Comparison of ENCODE assay signal across 9 mouse cellular contexts in the genomic region with DNA sequence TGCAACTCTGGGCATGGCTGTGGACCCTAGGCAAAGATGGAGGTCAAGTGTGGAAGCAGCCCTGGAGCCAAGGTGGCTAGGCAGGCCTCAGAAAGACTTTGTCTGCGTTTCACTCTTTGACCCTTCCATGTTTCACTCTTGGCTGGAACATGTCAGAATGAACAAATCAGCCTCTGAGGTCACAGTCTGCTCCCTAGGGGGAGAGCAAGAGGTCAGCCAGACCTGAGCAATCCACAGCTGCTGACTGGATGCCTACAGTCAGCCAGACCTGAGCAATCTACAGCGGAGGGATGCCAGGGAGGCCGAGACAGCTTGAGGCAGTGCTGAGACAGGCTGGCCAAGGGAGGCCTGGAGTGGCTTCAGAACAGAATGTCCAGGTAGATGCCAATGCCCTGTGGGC. TPM values are rescaled to one million over a fixed set of nuclear protein-coding genes. Genes with fewer than 3 reads are reported as not detected.
DNase-seq lines count a peak whose midpoint lies in the region; ATAC-seq lines count a peak whose summit lies in the region.
"Had no signal": no experiment of that assay in that cellular context is flagged by ENCODE, and none has a peak within 500 bp of the region (broad histone marks: within the 10 kb centered on the region; RNA-seq: fewer than 3 reads in every experiment).

No protein-coding gene starts in this region.

- H3K4me2 ChIP-seq in heart, embryonic 11.5 days, result no peak overlapping the region
- no peak overlapping the region for H3K4me2 ChIP-seq in liver, embryonic 13.5 days

- H3K36me3 ChIP-seq in heart, embryonic 11.5 days (ENCODE audit: control insufficient read depth, insufficient read depth, low read length), result no peaks in the 10 kb centered on the region
- no peaks in the 10 kb centered on the region for H3K36me3 ChIP-seq in liver, embryonic 13.5 days

- no peak overlapping the region for H3K9ac ChIP-seq in heart, embryonic 11.5 days (ENCODE audit: low read depth, low read length)
- H3K9ac ChIP-seq in liver, embryonic 13.5 days, result no peak overlapping the region

- H3K4me1 ChIP-seq in heart, embryonic 11.5 days (ENCODE audit: control insufficient read depth, insufficient read depth, low read length), result peaks cover 10% of the 10 kb centered on the region; the same call in 1 of the 2 replicates
- peaks cover 3% of the 10 kb centered on the region; the same call in 1 of the 2 replicates for H3K4me1 ChIP-seq in liver, embryonic 13.5 days (replicated peaks)

- H3K4me3 ChIP-seq in heart, embryonic 11.5 days (ENCODE audit: low read depth, low read length), result no peak overlapping the region
- no peak overlapping the region for H3K4me3 ChIP-seq in liver, embryonic 13.5 days (replicated peaks)
- H3K4me3 ChIP-seq: erythroblast, embryonic 14.5 days had no signal

- ATAC-seq in heart, embryonic 11.5 days (replicated peaks; ENCODE audit: insufficient number of reproducible peaks, low FRiP score, low TSS enrichment), result no peak
- ATAC-seq in liver, embryonic 13.5 days (ENCODE audit: low read depth), result peak; percentile 50

- peak; percentile 78 to 85 for DNase-seq in heart, adult 18-20 months
- DNase-seq in NIH3T3 (ENCODE audit: low read depth), result peak; percentile 78
- DNase-seq in gastrocnemius, postnatal 25 days, result peak; percentile 69
- no peak for DNase-seq in liver, embryonic 13.5 days
- DNase-seq in cerebellum, adult 9-10 months, result no peak
- DNase-seq in left cerebral cortex, adult 8-10 months (ENCODE audit: low spot score in 2 of 2), result no peak
- DNase-seq in left cerebral cortex, postnatal 36 days (ENCODE audit: low spot score in 2 of 2), result no peak

- 55% methylated on average over 3 of the region's 3 CpGs for WGBS in heart, embryonic 11.5 days (ENCODE audit: insufficient replicate concordance)
- WGBS in liver, embryonic 13.5 days (ENCODE audit: insufficient replicate concordance), result 70% methylated on average over 3 of the region's 3 CpGs

- no peaks in the 10 kb centered on the region for H3K27me3 ChIP-seq in heart, embryonic 11.5 days (ENCODE audit: control insufficient read depth, insufficient read depth, low read length)
- H3K27me3 ChIP-seq in liver, embryonic 13.5 days, result peaks cover 10% of the 10 kb centered on the region; the same call in 1 of the 2 replicates

- intact Hi-C loops in left cerebral cortex, postnatal 36 days (cut with DNase I), result no loop called here

- H3K9me3 ChIP-seq in heart, embryonic 11.5 days (replicated peaks; ENCODE audit: control insufficient read depth, low read length), result peaks cover 3% of the 10 kb centered on the region; the same call in 1 of the 2 replicates
- H3K9me3 ChIP-seq in liver, embryonic 13.5 days (replicated peaks), result peaks cover 11% of the 10 kb centered on the region; the same call in 1 of the 2 replicates

- no peak overlapping the region for H3K27ac ChIP-seq in heart, embryonic 11.5 days (ENCODE audit: low read depth, low read length)
- 0 out of 2 replicates have a peak overlapping the region, but pooled peaks have one; percentile 1 for H3K27ac ChIP-seq in liver, embryonic 13.5 days

RNA-seq across cellular contexts. Expression of a gene that starts 4.7 kb away (rescaled TPM):
- 10 to 100 TPM; 28.2 to 38.9 TPM for total RNA-seq in heart, adult 18-20 months (2021)
- 1.0 and 1.3 TPM in 2 replicates for polyA plus RNA-seq in heart, embryonic 11.5 days (2014; fragmentation: Nextera tagmentation; extraction: Ambion mirVana)
- total RNA-seq in gastrocnemius, postnatal 25 days (2021), result 10 to 100 TPM; 11.0 to 16.1 TPM
- 0.14 and 0.24 TPM in 2 replicates for polyA plus RNA-seq in liver, embryonic 13.5 days (2015; fragmentation: Nextera tagmentation; extraction: Ambion mirVana)
- under 1 TPM in 1 of 4 experiments, not detected in 3; 0.16 TPM for total RNA-seq in left cerebral cortex, adult 8-10 months (2022)
- not detected for total RNA-seq in left cerebral cortex, postnatal 36 days (2021)
- polyA plus RNA-seq: erythroblast, embryonic 14.5 days had no signal

RNA-seq across cellular contexts. Expression of a gene that starts 23.3 kb away (rescaled TPM):
- 1 to 10 TPM in 1 of 2 experiments, under 1 TPM in 1; 0.82 to 1.3 TPM for total RNA-seq in heart, adult 18-20 months (2021)
- polyA plus RNA-seq in heart, embryonic 11.5 days (2014; fragmentation: Nextera tagmentation; extraction: Ambion mirVana), result 6.6 and 8.1 TPM in 2 replicates
- 1 to 10 TPM; 1.4 to 1.8 TPM for total RNA-seq in gastrocnemius, postnatal 25 days (2021)
- polyA plus RNA-seq in liver, embryonic 13.5 days (2015; fragmentation: Nextera tagmentation; extraction: Ambion mirVana), result 1.0 and 1.3 TPM in 2 replicates
- total RNA-seq in left cerebral cortex, adult 8-10 months (2022), result under 1 TPM in 2 of 4 experiments, not detected in 2; 0.15 to 0.37 TPM
- not detected for total RNA-seq in left cerebral cortex, postnatal 36 days (2021)

RNA-seq across cellular contexts. Expression of a gene that starts 31.2 kb away (rescaled TPM):
- 10 to 100 TPM; 56.4 to 68.6 TPM for total RNA-seq in heart, adult 18-20 months (2021)
- 63.1 and 74.1 TPM in 2 replicates for polyA plus RNA-seq in heart, embryonic 11.5 days (2014; fragmentation: Nextera tagmentation; extraction: Ambion mirVana)
- 10 to 100 TPM; 36.7 to 52.8 TPM for total RNA-seq in gastrocnemius, postnatal 25 days (2021)
- 74.6 and 77.5 TPM in 2 replicates for polyA plus RNA-seq in liver, embryonic 13.5 days (2015; fragmentation: Nextera tagmentation; extraction: Ambion mirVana)
- total RNA-seq in left cerebral cortex, adult 8-10 months (2022), result 100 to 1,000 TPM in 1 of 4 experiments, 10 to 100 TPM in 3; 86.9 to 101 (median 93.5) TPM
- total RNA-seq in left cerebral cortex, postnatal 36 days (2021), result 100 to 1,000 TPM in 1 of 2 experiments, 10 to 100 TPM in 1; 95.8 to 113 TPM

RNA-seq across cellular contexts. Expression of a gene that starts 31.2 kb away (rescaled TPM):
- 10 to 100 TPM; 28.5 to 31.6 TPM for total RNA-seq in heart, adult 18-20 months (2021)
- polyA plus RNA-seq in heart, embryonic 11.5 days (2014; fragmentation: Nextera tagmentation; extraction: Ambion mirVana), result 3.4 and 5.0 TPM in 2 replicates
- total RNA-seq in gastrocnemius, postnatal 25 days (2021), result 1 to 10 TPM in 1 of 2 experiments, under 1 TPM in 1; 0.91 to 1.2 TPM
- polyA plus RNA-seq in liver, embryonic 13.5 days (2015; fragmentation: Nextera tagmentation; extraction: Ambion mirVana), result 0.37 and 0.43 TPM in 2 replicates
- total RNA-seq in left cerebral cortex, adult 8-10 months (2022), result 1 to 10 TPM; 6.0 to 7.9 (median 6.2) TPM
- total RNA-seq in left cerebral cortex, postnatal 36 days (2021), result 1 to 10 TPM; 6.4 to 7.5 TPM

RNA-seq across cellular contexts. Expression of a gene that starts 43.3 kb away (rescaled TPM):
- total RNA-seq in heart, adult 18-20 months (2021), result 10 to 100 TPM; 17.5 to 24.2 TPM
- 22.6 and 24.2 TPM in 2 replicates for polyA plus RNA-seq in heart, embryonic 11.5 days (2014; fragmentation: Nextera tagmentation; extraction: Ambion mirVana)
- total RNA-seq in gastrocnemius, postnatal 25 days (2021), result 10 to 100 TPM; 10.1 to 12.0 TPM
- 11.8 and 12.0 TPM in 2 replicates for polyA plus RNA-seq in liver, embryonic 13.5 days (2015; fragmentation: Nextera tagmentation; extraction: Ambion mirVana)
- 100 to 1,000 TPM in 1 of 4 experiments, 10 to 100 TPM in 3; 87.5 to 104 (median 91.5) TPM for total RNA-seq in left cerebral cortex, adult 8-10 months (2022)
- total RNA-seq in left cerebral cortex, postnatal 36 days (2021), result 100 to 1,000 TPM in 1 of 2 experiments, 10 to 100 TPM in 1; 76.8 to 101 TPM

Comparison
In these comparisons a context has a peak if more than half of its experiments do, and no peak if none do; other contexts are left out.
1. DNase-seq: peak in heart, adult 18-20 months (2 of 2), NIH3T3 (single experiment) and gastrocnemius, postnatal 25 days (single experiment); none in liver, embryonic 13.5 days (single experiment), cerebellum, adult 9-10 months (single experiment), left cerebral cortex, adult 8-10 months (0 of 2) and left cerebral cortex, postnatal 36 days (0 of 2).
2. RNA of a gene that starts 4.7 kb away (total RNA-seq): 28.2 to 38.9 TPM in heart, adult 18-20 months and 11.0 to 16.1 TPM in gastrocnemius, postnatal 25 days; 0.16 TPM in left cerebral cortex, adult 8-10 months and not detected in left cerebral cortex, postnatal 36 days; every median in the first group is over 10 times any median in the second.